Mouse (Mus musculus): ENCODE data around the gene H60b. TPM values are rescaled to one million over a fixed set of nuclear protein-coding genes. Genes with fewer than 3 reads are reported as not detected.
"Not testable (repeated sequence)": the region's sequence is repeated elsewhere in the genome, so short reads cannot be mapped to it uniquely, and the experiment has no call there.

Gene H60b
- 0.40 and 0.76 TPM in 2 replicates for polyA plus RNA-seq (2014; fragmentation: Nextera tagmentation; extraction: Ambion mirVana)

- Histone ChIP-seq H3K4me3 (replicated peaks; ENCODE audit: low read depth, low read length) (peak within 1 kb of the TSS; percentile 26), H3K27me3 (ENCODE audit: control insufficient read depth, insufficient read depth, low read length) (peaks cover 45% of the 10 kb centered on the region), H3K4me2 (ENCODE audit: low read length) (peak within 1 kb of the TSS; percentile 51)
- not testable (repeated sequence) for H3K4me1 ChIP-seq (ENCODE audit: control insufficient read depth, insufficient read depth, low read length); H3K27ac ChIP-seq (replicated peaks; ENCODE audit: low read depth, low read length); H3K9ac ChIP-seq (replicated peaks; ENCODE audit: low read length); H3K36me3 ChIP-seq (ENCODE audit: control insufficient read depth, insufficient read depth, low read length); H3K9me3 ChIP-seq (ENCODE audit: control insufficient read depth, low read length)
- WGBS, result under 1% methylated on average over 48 of the region's 48 CpGs
- ATAC-seq (ENCODE audit: low FRiP score, low TSS enrichment) (peak; percentile 78), DNase-seq (peak; percentile 72)
Observed at GRCm38 (mm10) chr10:22158310-22158999, at the start of gene H60b, which contains the start of gene Raet1e. H60b (plus strand) TSS chr10:22158586. Raet1e (plus strand) TSS chr10:22158569.

DNA sequence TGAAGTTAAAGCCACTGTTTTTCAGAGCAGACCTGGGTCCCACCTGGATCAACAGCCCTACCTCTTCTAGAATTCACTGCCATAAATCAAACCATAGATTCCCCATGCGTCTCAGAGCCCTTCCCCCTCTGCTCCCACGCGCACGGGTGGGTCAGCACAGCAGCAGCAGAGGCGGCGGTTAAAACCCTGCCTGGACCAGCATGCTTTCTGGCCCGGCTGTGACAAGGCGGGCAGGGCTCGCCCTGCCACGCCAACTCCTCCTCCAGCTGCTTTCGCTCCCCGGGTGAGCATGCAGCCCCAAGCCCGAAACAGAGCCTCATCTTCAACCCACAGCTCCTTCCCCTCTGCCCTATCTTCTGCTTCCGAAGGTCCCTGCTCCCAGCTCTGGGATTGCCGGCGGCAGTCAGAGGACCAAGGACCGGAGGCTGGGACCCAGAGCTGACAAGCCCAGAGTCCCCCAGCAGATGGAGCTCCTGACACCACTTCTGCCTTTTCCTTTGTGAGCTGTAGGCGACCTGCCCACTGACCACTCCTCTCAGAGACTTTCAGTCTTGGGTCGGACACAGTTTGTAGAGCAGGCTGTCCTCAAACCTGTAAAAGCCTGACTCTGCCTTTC lies 17.6 kb upstream of the H60b start:
- peak; percentile 86 for DNase-seq
- no peaks in the 10 kb centered on the region for H3K27me3 ChIP-seq (ENCODE audit: control insufficient read depth, insufficient read depth, low read length)
- H3K9ac ChIP-seq (replicated peaks; ENCODE audit: low read length), result peak overlapping the region; percentile 52
- H3K4me3 ChIP-seq (replicated peaks; ENCODE audit: low read depth, low read length), result peak overlapping the region; percentile 39
- ATAC-seq (ENCODE audit: low FRiP score, low TSS enrichment), result peak; percentile 63
- no peaks in the 10 kb centered on the region for H3K4me1 ChIP-seq (ENCODE audit: control insufficient read depth, insufficient read depth, low read length)
- WGBS, result 1% methylated on average over 19 of the region's 19 CpGs
- no peaks in the 10 kb centered on the region for H3K36me3 ChIP-seq (ENCODE audit: control insufficient read depth, insufficient read depth, low read length)
- H3K27ac ChIP-seq (replicated peaks; ENCODE audit: low read depth, low read length), result no peak overlapping the region
- H3K4me2 ChIP-seq (ENCODE audit: low read length), result peak overlapping the region; percentile 60
- no peaks in the 10 kb centered on the region for H3K9me3 ChIP-seq (ENCODE audit: control insufficient read depth, low read length)

- not testable (repeated sequence) for H3K4me2 ChIP-seq (ENCODE audit: low read length); H3K27me3 ChIP-seq (ENCODE audit: control insufficient read depth, insufficient read depth, low read length); H3K27ac ChIP-seq (replicated peaks; ENCODE audit: low read depth, low read length); H3K36me3 ChIP-seq (ENCODE audit: control insufficient read depth, insufficient read depth, low read length); H3K9me3 ChIP-seq (ENCODE audit: control insufficient read depth, low read length); H3K9ac ChIP-seq (replicated peaks; ENCODE audit: low read length); H3K4me3 ChIP-seq (replicated peaks; ENCODE audit: low read depth, low read length); H3K4me1 ChIP-seq (ENCODE audit: control insufficient read depth, insufficient read depth, low read length); ATAC-seq (ENCODE audit: low FRiP score, low TSS enrichment)
- 87% methylated on average over 1 of the region's 1 CpGs for WGBS
- DNase-seq, result peak; percentile 54
Observed at GRCm38 (mm10) chr10:22142194-22142593, 16.2 kb upstream of the H60b start.

DNA sequence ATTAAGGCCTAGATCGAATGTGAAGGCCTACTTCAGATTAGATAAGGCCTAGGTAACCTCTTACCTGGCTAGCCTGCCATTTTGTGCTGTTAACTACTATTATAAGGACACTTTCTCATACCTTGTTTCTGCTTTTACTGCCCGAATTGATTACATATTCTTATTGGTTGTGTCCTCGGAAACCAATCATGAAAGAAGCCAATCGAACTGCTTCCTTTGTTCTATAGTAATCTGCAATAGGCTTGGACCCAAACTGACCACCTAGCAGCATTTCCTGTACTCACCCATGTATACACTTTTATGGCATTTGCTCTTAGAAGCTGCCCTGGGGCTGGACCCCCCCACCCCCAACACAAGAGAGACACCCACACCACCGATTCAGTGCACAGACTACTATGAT lies 15.5 kb upstream of the H60b start:
- WGBS, result 79% methylated on average over 5 of the region's 5 CpGs

GRCm38 (mm10) chr10:22148441-22149072 lies 9.8 kb upstream of the H60b start:
- Histone ChIP-seq H3K4me3 (replicated peaks; ENCODE audit: low read depth, low read length) (peak overlapping the region; percentile 55), H3K9me3 (ENCODE audit: control insufficient read depth, low read length) (no peaks in the 10 kb centered on the region), H3K27me3 (ENCODE audit: control insufficient read depth, insufficient read depth, low read length) (peaks cover 29% of the 10 kb centered on the region; the same call in 1 of the 2 replicates), H3K4me2 (ENCODE audit: low read length) (peak overlapping the region; percentile 77), H3K27ac (replicated peaks; ENCODE audit: low read depth, low read length) (no peak overlapping the region), H3K4me1 (ENCODE audit: control insufficient read depth, insufficient read depth, low read length) (peaks cover 2% of the 10 kb centered on the region; the same call in 1 of the 2 replicates), H3K36me3 (ENCODE audit: control insufficient read depth, insufficient read depth, low read length) (no peaks in the 10 kb centered on the region), H3K9ac (replicated peaks; ENCODE audit: low read length) (peak overlapping the region; percentile 47)
- DNase-seq (peak; percentile 76), ATAC-seq (ENCODE audit: low FRiP score, low TSS enrichment) (peak; percentile 83)
- 0% methylated on average over 50 of the region's 50 CpGs for WGBS

More for the DNA sequence above, 15.5 kb upstream of the H60b start:
- no peaks in the 10 kb centered on the region for H3K36me3 ChIP-seq (ENCODE audit: control insufficient read depth, insufficient read depth, low read length)
- ATAC-seq (ENCODE audit: low FRiP score, low TSS enrichment), result no peak
- H3K4me1 ChIP-seq (ENCODE audit: control insufficient read depth, insufficient read depth, low read length), result no peaks in the 10 kb centered on the region
- H3K27me3 ChIP-seq (ENCODE audit: control insufficient read depth, insufficient read depth, low read length), result no peaks in the 10 kb centered on the region
- H3K9me3 ChIP-seq (ENCODE audit: control insufficient read depth, low read length), result no peaks in the 10 kb centered on the region
- H3K27ac ChIP-seq (replicated peaks; ENCODE audit: low read depth, low read length), result no peak overlapping the region
- DNase-seq, result no peak
- no peak overlapping the region for H3K9ac ChIP-seq (replicated peaks; ENCODE audit: low read length)
- H3K4me2 ChIP-seq (ENCODE audit: low read length), result no peak overlapping the region
- no peak overlapping the region for H3K4me3 ChIP-seq (replicated peaks; ENCODE audit: low read depth, low read length)

GRCm38 (mm10) chr10:22149073-22149690 lies 9.2 kb upstream of the H60b start, which contains the start of gene E030030I06Rik:
E030030I06Rik (minus strand) TSS chr10:22149270.
- peak; percentile 57 for ATAC-seq (ENCODE audit: low FRiP score, low TSS enrichment)
- peak within 1 kb of the TSS; percentile 47 for H3K9ac ChIP-seq (replicated peaks; ENCODE audit: low read length)
- H3K27ac ChIP-seq (replicated peaks; ENCODE audit: low read depth, low read length), result no peak within 1 kb of the TSS; the same call in 1 of the 2 replicates
- H3K36me3 ChIP-seq (ENCODE audit: control insufficient read depth, insufficient read depth, low read length), result no peaks in the 10 kb centered on the region
- peak within 1 kb of the TSS; percentile 55 for H3K4me3 ChIP-seq (replicated peaks; ENCODE audit: low read depth, low read length)
- WGBS, result under 1% methylated on average over 37 of the region's 37 CpGs
- peak within 1 kb of the TSS; percentile 77 for H3K4me2 ChIP-seq (ENCODE audit: low read length)
- H3K9me3 ChIP-seq (ENCODE audit: control insufficient read depth, low read length), result no peaks in the 10 kb centered on the region
- peaks cover 5% of the 10 kb centered on the region for H3K4me1 ChIP-seq (ENCODE audit: control insufficient read depth, insufficient read depth, low read length)
- peaks cover 29% of the 10 kb centered on the region; the same call in 1 of the 2 replicates for H3K27me3 ChIP-seq (ENCODE audit: control insufficient read depth, insufficient read depth, low read length)
- peak; percentile 57 for DNase-seq

GRCm38 (mm10) chr10:22149691-22150465 lies 8.5 kb upstream of the H60b start:
- Histone ChIP-seq H3K4me2 (ENCODE audit: low read length) (peak overlapping the region; percentile 77), H3K27ac (replicated peaks; ENCODE audit: low read depth, low read length) (no peak overlapping the region; the same call in 1 of the 2 replicates), H3K27me3 (ENCODE audit: control insufficient read depth, insufficient read depth, low read length) (peaks cover 29% of the 10 kb centered on the region; the same call in 1 of the 2 replicates), H3K9me3 (ENCODE audit: control insufficient read depth, low read length) (no peaks in the 10 kb centered on the region), H3K4me1 (ENCODE audit: control insufficient read depth, insufficient read depth, low read length) (peaks cover 7% of the 10 kb centered on the region), H3K9ac (replicated peaks; ENCODE audit: low read length) (no peak overlapping the region), H3K4me3 (replicated peaks; ENCODE audit: low read depth, low read length) (peak overlapping the region; percentile 55), H3K36me3 (ENCODE audit: control insufficient read depth, insufficient read depth, low read length) (no peaks in the 10 kb centered on the region)
- WGBS, result under 1% methylated on average over 50 of the region's 50 CpGs
- ATAC-seq (ENCODE audit: low FRiP score, low TSS enrichment) (no peak), DNase-seq (peak; percentile 38)

DNA sequence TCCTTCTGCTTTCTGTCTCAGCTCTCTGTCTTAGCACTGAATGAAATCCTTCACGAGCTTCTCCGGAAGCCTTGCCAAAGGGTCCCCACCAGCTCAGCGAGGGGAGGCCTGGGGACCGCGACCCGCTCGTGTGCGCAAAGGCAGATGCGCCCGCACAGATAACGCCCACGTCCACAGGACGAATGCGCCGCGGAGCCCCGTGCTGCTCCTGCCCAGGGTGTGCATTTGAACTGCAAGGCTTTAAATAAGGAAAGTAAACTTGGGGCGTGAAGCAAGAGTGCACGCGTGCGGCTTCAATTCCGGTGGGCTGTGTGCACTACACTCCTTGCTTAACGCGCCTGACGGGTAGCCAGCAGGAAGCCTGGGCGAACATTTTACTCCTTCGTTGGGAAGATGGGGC lies 7.8 kb upstream of the H60b start:
- Histone ChIP-seq H3K9me3 (ENCODE audit: control insufficient read depth, low read length) (no peaks in the 10 kb centered on the region), H3K9ac (replicated peaks; ENCODE audit: low read length) (no peak overlapping the region), H3K36me3 (ENCODE audit: control insufficient read depth, insufficient read depth, low read length) (no peaks in the 10 kb centered on the region), H3K4me2 (ENCODE audit: low read length) (peak overlapping the region; percentile 77), H3K4me3 (replicated peaks; ENCODE audit: low read depth, low read length) (peak overlapping the region; percentile 55; the same call in 1 of the 2 replicates), H3K4me1 (ENCODE audit: control insufficient read depth, insufficient read depth, low read length) (peaks cover 7% of the 10 kb centered on the region), H3K27ac (replicated peaks; ENCODE audit: low read depth, low read length) (no peak overlapping the region), H3K27me3 (ENCODE audit: control insufficient read depth, insufficient read depth, low read length) (peaks cover 36% of the 10 kb centered on the region)
- DNase-seq (peak; percentile 53), ATAC-seq (ENCODE audit: low FRiP score, low TSS enrichment) (no peak)
- under 1% methylated on average over 27 of the region's 27 CpGs for WGBS

Data from midbrain, embryonic 14.5 days (tissue).